Mouse (Mus musculus) heart, embryonic 16.5 days (tissue): ENCODE measurements around the gene Eva1b. TPM values are rescaled to one million over a fixed set of nuclear protein-coding genes. Genes with fewer than 3 reads are reported as not detected.

ENCODE experiments used
- ATAC-seq: fragments of 200-750 bp; cut with Nextera tagmentation; replicated peaks from 2 replicates; pipeline ENCODE4 v1.8.0; 2017; ENCODE audit warnings: moderate number of reproducible peaks; ENCODE audit not compliant: insufficient read depth, low FRiP score; ENCODE audit errors: extremely low read depth
- H3K27ac ChIP-seq: fragments of 300-500 bp; sonication (generic); 2 replicates; pipeline ENCODE4 v1.5.1; 2014; ENCODE audit warnings: mild to moderate bottlenecking, low read length, control low read depth, moderate library complexity
- H3K27me3 ChIP-seq: fragments of 300-500 bp; sonication (generic); 2 replicates; pipeline ENCODE4 v1.6.1; 2014; ENCODE audit warnings: low read length, mixed read lengths; ENCODE audit not compliant: control insufficient read depth, insufficient read depth
- H3K36me3 ChIP-seq: fragments of 300-500 bp; sonication (generic); 2 replicates; pipeline ENCODE4 v1.6.1; 2014; ENCODE audit not compliant: control insufficient read depth, insufficient read depth
- H3K4me1 ChIP-seq: fragments of 300-500 bp; sonication (generic); 2 replicates; pipeline ENCODE4 v1.6.1; 2014; ENCODE audit warnings: low read length, mixed read lengths; ENCODE audit not compliant: control insufficient read depth, insufficient read depth
- H3K4me2 ChIP-seq: fragments of 300-500 bp; sonication (generic); 2 replicates; pipeline ENCODE4 v1.6.1; 2014; ENCODE audit warnings: low read depth, mild to moderate bottlenecking, control low read depth, low read length
- H3K4me3 ChIP-seq: fragments of 300-500 bp; sonication (generic); 2 replicates; pipeline ENCODE4 v1.5.1; 2014; ENCODE audit warnings: mild to moderate bottlenecking, control low read depth, low read length
- H3K9ac ChIP-seq: fragments of 300-500 bp; sonication (generic); 2 replicates; pipeline ENCODE4 v1.6.1; 2014; ENCODE audit warnings: low read length, control low read depth
- H3K9me3 ChIP-seq: fragments of 300-500 bp; sonication (generic); replicated peaks from 2 replicates; pipeline ENCODE4 v1.6.1; 2016; ENCODE audit warnings: low read length; ENCODE audit not compliant: control insufficient read depth
- WGBS: fragments of 180-500 bp; shearing (Covaris S2); extraction: QIAGEN DNeasy Blood & Tissue Kit; methylation state at CpG from one replicate; pipeline ENCODE4 v1.1.7; 2014; 5-methylcytosine and 5-hydroxymethylcytosine counted together
- polyA plus RNA-seq: library from polyadenylated mRNA; unstranded; fragments of >200 nt; fragmentation: Nextera tagmentation; extraction: Ambion mirVana; gene quantifications from 2 replicates; pipeline ENCODE4 v1.2.1, GENCODE M21; 2015

Eva1b gene
- polyA plus RNA-seq, 1 experiment from 2014 or later, result 29.5 TPM

- Histone ChIP-seq H3K9me3 (no peaks in the 10 kb centered on the region), H3K27me3 (no peaks in the 10 kb centered on the region), H3K9ac (peak overlapping the region; percentile 47), H3K36me3 (no peaks in the 10 kb centered on the region), H3K4me1 (peaks cover 62% of the 10 kb centered on the region), H3K4me3 (no peak overlapping the region), H3K27ac (peak overlapping the region; percentile 97), H3K4me2 (peak overlapping the region; percentile 5; the same call in 1 of the 2 replicates)
- no peak for ATAC-seq
- 51% methylated on average over 8 of the region's 8 CpGs for WGBS
These were observed 39.3 kb upstream of the Eva1b start for GRCm38 (mm10) chr4:126108061-126108740.

DNA sequence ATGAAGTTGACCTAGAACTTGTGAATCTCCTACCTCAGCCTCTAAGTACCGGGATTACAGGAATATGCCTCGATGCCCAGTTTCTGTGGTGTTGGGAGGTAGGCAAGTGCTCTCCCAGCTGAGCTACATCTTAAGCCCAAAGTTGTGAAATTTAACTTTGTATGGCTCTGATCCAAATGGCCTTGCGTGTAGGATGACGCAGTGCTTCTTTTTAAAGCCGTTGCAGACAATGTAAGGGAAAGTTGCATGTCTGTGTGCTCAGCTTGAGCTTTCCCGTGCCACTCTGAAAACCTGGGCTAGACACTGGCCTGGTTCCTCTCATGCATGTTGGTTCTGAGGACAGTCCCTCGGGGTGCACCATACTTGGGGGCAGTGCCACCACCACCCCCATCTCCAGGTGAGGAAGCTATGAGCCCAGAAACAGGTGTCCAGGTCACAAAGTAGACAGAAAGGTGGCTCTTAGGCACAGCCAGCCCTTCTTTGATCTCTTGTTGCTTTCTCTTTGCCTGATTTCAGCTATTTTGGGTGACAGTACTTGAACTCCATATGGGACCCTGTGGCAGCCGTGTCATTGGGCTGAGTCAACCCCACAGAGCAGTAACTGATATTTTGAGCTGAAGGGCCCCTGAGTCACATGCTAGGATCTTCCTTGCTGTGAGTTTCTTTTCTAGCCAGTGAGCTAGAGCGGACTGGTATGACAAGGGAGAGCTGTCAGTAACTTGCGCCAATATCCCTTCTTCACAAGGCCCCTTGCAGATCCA is 37.8 kb upstream of the Eva1b start:
- ATAC-seq, result no peak; the same call in 1 of the 2 replicates

DNA sequence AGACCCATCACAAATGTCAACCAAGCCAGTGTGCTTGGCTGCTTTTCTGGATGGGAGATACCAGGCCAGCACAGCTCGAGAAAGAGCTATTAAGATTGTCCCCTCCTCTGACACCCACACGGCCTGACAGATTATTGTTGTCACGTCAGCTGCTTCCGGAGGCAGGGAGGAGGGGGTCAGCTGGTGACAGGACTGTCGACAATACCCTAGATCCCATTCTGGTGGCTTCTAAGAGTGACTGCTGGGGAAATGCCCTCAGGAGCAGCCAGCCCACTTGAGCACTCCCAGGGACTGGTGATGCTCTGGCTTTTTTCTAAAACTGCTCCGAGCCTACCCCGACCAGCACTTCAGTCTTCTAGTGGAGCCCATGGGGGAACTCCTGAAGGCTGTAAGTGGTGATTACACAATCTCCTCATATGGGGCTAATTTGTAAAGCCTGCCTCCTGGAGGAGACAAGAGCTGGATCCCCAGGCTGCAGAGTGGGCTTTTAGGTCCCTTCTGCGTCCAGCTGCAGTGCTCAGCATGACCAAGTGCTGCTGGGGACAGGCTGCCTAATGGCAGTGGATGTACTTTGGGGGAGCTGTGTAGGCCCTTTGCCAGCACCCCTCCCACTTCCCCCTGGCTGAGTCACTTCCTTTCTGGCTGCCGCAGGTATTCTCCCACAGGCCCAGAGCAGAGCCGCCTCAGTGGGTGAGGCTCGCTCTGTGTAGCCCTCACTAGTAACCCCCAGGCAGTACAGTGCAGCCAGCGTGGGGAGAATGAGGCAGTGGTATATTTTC is 37.0 kb upstream of the Eva1b start:
- Histone ChIP-seq H3K27ac (peak overlapping the region; percentile 97), H3K9ac (peak overlapping the region; percentile 62), H3K4me3 (peak overlapping the region; percentile 26), H3K4me2 (peak overlapping the region; percentile 60), H3K4me1 (peaks cover 65% of the 10 kb centered on the region), H3K9me3 (no peaks in the 10 kb centered on the region), H3K36me3 (no peaks in the 10 kb centered on the region), H3K27me3 (no peaks in the 10 kb centered on the region)
- whole genome bisulfite sequencing, result 1% methylated on average over 12 of the region's 12 CpGs
- peak; percentile 74 for ATAC-seq

More for the DNA sequence above, 37.8 kb upstream of the Eva1b start:
- peak overlapping the region; percentile 15 for H3K4me3 ChIP-seq
- peak overlapping the region; percentile 97 for H3K27ac ChIP-seq
- H3K4me2 ChIP-seq, result peak overlapping the region; percentile 60
- no peaks in the 10 kb centered on the region for H3K27me3 ChIP-seq
- H3K9me3 ChIP-seq, result no peaks in the 10 kb centered on the region
- H3K36me3 ChIP-seq, result no peaks in the 10 kb centered on the region
- H3K9ac ChIP-seq, result peak overlapping the region; percentile 62
- WGBS, result 45% methylated on average over 10 of the region's 10 CpGs
- peaks cover 69% of the 10 kb centered on the region for H3K4me1 ChIP-seq

- no peaks in the 10 kb centered on the region for H3K9me3 ChIP-seq
- H3K4me3 ChIP-seq, result peak overlapping the region; percentile 26; the same call in 1 of the 2 replicates
- ATAC-seq, result no peak
- no peaks in the 10 kb centered on the region for H3K36me3 ChIP-seq
- 14% methylated on average over 7 of the region's 7 CpGs for WGBS
- H3K27me3 ChIP-seq, result no peaks in the 10 kb centered on the region
- peak overlapping the region; percentile 62 for H3K9ac ChIP-seq
- H3K4me2 ChIP-seq, result peak overlapping the region; percentile 60
- peak overlapping the region; percentile 97 for H3K27ac ChIP-seq
- H3K4me1 ChIP-seq, result peaks cover 66% of the 10 kb centered on the region
These were observed 36.4 kb upstream of the Eva1b start for GRCm38 (mm10) chr4:126111153-126111549.

- Histone ChIP-seq H3K9ac (no peak overlapping the region), H3K4me2 (no peak overlapping the region), H3K4me1 (peaks cover 59% of the 10 kb centered on the region), H3K27ac (no peak overlapping the region), H3K4me3 (no peak overlapping the region), H3K9me3 (no peaks in the 10 kb centered on the region), H3K27me3 (no peaks in the 10 kb centered on the region), H3K36me3 (no peaks in the 10 kb centered on the region)
- 73% methylated on average over 4 of the region's 4 CpGs for WGBS
- ATAC-seq, result no peak
These were observed 34.3 kb upstream of the Eva1b start for GRCm38 (mm10) chr4:126113243-126113642.

GRCm38 (mm10) chr4:126113943-126114342 is 33.6 kb upstream of the Eva1b start:
- no peak overlapping the region for H3K4me2 ChIP-seq
- no peak overlapping the region for H3K9ac ChIP-seq
- 17% methylated on average over 6 of the region's 6 CpGs for WGBS
- 0 out of 2 replicates have a peak, but pooled peaks cover 3% of the 10 kb centered on the region for H3K36me3 ChIP-seq
- no peak for ATAC-seq
- H3K4me1 ChIP-seq, result peaks cover 52% of the 10 kb centered on the region
- H3K9me3 ChIP-seq, result no peaks in the 10 kb centered on the region
- no peak overlapping the region for H3K27ac ChIP-seq
- no peak overlapping the region for H3K4me3 ChIP-seq
- H3K27me3 ChIP-seq, result no peaks in the 10 kb centered on the region

DNA sequence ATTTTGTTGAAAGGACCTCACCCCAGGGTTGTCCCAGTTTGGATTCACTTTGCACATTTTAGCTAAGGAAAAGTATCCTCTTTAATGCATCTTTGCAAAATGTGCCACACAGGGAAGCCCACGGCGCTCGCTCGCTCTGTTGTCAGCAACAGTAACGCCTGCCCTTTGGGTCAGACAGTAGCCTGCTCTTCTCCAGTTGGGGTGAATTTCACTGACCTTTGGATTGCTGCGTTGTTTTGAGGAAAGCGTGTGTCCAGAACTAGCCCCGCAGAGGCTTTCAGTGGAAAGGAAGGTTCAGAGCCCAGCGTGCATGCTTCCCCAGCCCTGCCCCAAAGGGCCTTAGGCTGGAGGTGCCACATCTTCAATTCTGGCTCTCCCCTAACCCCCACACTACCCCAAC is 32.1 kb upstream of the Eva1b start:
- Histone ChIP-seq H3K9ac (no peak overlapping the region), H3K27ac (no peak overlapping the region), H3K4me2 (no peak overlapping the region), H3K4me1 (peaks cover 37% of the 10 kb centered on the region), H3K9me3 (no peaks in the 10 kb centered on the region), H3K27me3 (no peaks in the 10 kb centered on the region), H3K36me3 (0 out of 2 replicates have a peak, but pooled peaks cover 3% of the 10 kb centered on the region), H3K4me3 (no peak overlapping the region)
- 87% methylated on average over 9 of the region's 9 CpGs for WGBS
- no peak for ATAC-seq

DNA sequence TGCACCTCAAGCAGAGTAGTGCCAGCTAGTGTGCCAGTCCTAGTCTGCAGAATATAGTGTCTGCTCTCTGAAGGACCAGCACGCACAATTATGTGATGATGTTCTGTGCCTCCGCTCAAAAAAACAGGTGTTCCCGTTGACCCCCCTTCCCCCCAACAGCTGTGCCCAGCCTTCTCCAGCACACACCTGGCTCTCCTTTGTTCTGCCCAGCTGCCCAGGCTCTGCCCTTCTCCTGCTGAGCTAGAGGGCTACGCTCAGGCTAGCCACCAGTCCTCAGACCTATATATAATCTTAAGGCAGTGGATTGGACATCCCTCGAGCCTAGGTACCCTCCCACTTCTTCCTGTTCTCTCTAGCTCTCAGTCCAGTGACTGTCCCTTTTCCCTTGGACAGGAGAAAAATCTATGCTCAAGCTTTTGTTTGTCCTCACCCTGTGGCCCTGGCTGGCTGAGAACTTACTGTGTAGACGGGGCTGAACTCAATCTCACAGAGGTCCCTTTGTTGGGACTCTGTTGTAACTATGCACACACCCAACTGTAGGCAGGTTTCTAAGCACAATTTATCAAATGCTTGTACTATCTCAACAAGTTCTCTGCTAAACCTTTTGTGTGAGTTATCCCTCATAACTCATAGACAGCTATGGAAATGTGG is 31.5 kb upstream of the Eva1b start:
- Histone ChIP-seq H3K36me3 (peaks cover 5% of the 10 kb centered on the region; the same call in 1 of the 2 replicates), H3K27me3 (no peaks in the 10 kb centered on the region), H3K4me1 (peaks cover 31% of the 10 kb centered on the region), H3K27ac (no peak overlapping the region), H3K9ac (no peak overlapping the region), H3K9me3 (no peaks in the 10 kb centered on the region; the same call in 1 of the 2 replicates), H3K4me2 (no peak overlapping the region), H3K4me3 (no peak overlapping the region)
- WGBS, result 65% methylated on average over 6 of the region's 6 CpGs
- ATAC-seq, result no peak
